Mouse (Mus musculus) erythroblast, embryonic 14.5 days (primary cell): ENCODE results near the gene Resp18.

Source experiments
- GATA1 ChIP-seq: IDR thresholded peaks from 2 replicates; pipeline ENCODE4 v1.6.1; 2012; ENCODE audit warnings: low read length, inconsistent platforms, mixed read lengths
- TAL1 ChIP-seq: IDR thresholded peaks from 3 replicates; pipeline ENCODE4 v1.6.1; 2012; ENCODE audit warnings: low read length, inconsistent platforms, mixed read lengths

DNA sequence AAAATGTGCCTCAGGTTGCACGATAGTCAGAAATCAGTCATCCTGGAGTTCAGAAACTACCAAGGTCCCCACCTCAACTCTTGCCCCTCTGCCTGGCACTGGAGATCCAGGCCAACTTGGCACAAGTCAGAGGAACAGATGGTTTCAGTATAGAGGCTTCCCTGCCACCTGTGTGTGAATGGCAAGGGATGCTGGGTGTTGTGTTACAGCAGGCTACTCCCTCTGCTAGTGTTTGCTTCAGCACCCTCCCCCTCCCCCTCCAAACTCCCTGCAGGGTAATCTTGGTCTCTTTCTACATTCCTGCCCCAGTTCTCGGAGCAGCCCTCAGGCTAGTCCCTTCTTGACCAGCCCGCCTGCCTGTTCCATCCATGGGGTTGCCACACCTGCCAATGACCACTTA, 27.7 kb downstream of the Resp18 start:
- no peak for TF ChIP-seq GATA1
- TF ChIP-seq TAL1 = no peak
